Mouse (Mus musculus) liver, embryonic 14.5 days (tissue): ENCODE results near the gene Cdip1. TPM values are rescaled to one million over a fixed set of nuclear protein-coding genes. Genes with fewer than 3 reads are reported as not detected.
A peak's percentile ranks its signal among the peaks of the same experiment; 100 is the strongest.

ENCODE experiments used
- ATAC-seq: fragments of 200-750 bp; cut with Nextera tagmentation; 2 replicates; pipeline ENCODE4 v1.8.0; 2017; ENCODE audit warnings: moderate number of reproducible peaks, mild to moderate bottlenecking, moderate library complexity; ENCODE audit not compliant: insufficient read depth
- DNase-seq, 3 experiments: peaks; one replicate each; pipeline ENCODE4 v3.0.0-alpha.2; 2012 to 2013; ENCODE audit warnings: low read depth in 3 of 3, low spot score in 3 of 3
- H3K27ac ChIP-seq: fragments of 300-500 bp; sonication (generic); 2 replicates; pipeline ENCODE4 v1.5.1; 2014; ENCODE audit warnings: moderate library complexity, mild to moderate bottlenecking, control low read depth, inconsistent platforms
- H3K27me3 ChIP-seq: fragments of 300-500 bp; sonication (generic); 2 replicates; pipeline ENCODE4 v1.6.1; 2014; ENCODE audit warnings: mild to moderate bottlenecking, low read length, moderate library complexity; ENCODE audit not compliant: control insufficient read depth, insufficient read depth
- H3K36me3 ChIP-seq: fragments of 300-500 bp; sonication (generic); replicated peaks from 2 replicates; pipeline ENCODE4 v1.6.1; 2014; ENCODE audit warnings: low read depth; ENCODE audit not compliant: control insufficient read depth, insufficient read depth
- H3K4me1 ChIP-seq, 2 experiments: fragments of 200-500 bp in 1 of 2; fragments of 300-500 bp in 1 of 2; sonication (generic) in 1 of 2; replicated peaks; 2 replicates each; pipeline ENCODE4 v1.6.1; 2012 to 2014; ENCODE audit warnings: antibody characterized with exemption in 1 of 2, inconsistent platforms in 1 of 2, low read length in 1 of 2; ENCODE audit not compliant: control insufficient read depth in 2 of 2, insufficient read depth in 2 of 2
- H3K4me2 ChIP-seq: fragments of 300-500 bp; sonication (generic); 2 replicates; pipeline ENCODE4 v1.6.1; 2014; ENCODE audit warnings: low read depth, mild to moderate bottlenecking, control low read depth, moderate library complexity
- H3K4me3 ChIP-seq, 2 experiments: fragments of 200-500 bp in 1 of 2; fragments of 300-500 bp in 1 of 2; sonication (generic) in 1 of 2; 2 replicates each; pipeline ENCODE4 v1.5.1; 2012 to 2014; ENCODE audit warnings: low read depth in 2 of 2, low read length in 2 of 2, mild to moderate bottlenecking in 2 of 2, control low read depth in 1 of 2, inconsistent platforms in 1 of 2, moderate library complexity in 1 of 2; ENCODE audit not compliant: insufficient read depth in 1 of 2
- H3K9ac ChIP-seq: fragments of 300-500 bp; sonication (generic); replicated peaks from 2 replicates; pipeline ENCODE4 v1.6.1; 2014; ENCODE audit warnings: mild to moderate bottlenecking, control low read depth, moderate library complexity
- H3K9me3 ChIP-seq: fragments of 300-500 bp; sonication (generic); 2 replicates; pipeline ENCODE4 v1.6.1; 2016; ENCODE audit warnings: low read length, mixed read lengths; ENCODE audit not compliant: control insufficient read depth
- CTCF ChIP-seq: IDR thresholded peaks from 2 replicates; pipeline ENCODE4 v1.5.1; 2016; ENCODE audit warnings: antibody characterized with exemption, low read depth, control low read depth
- EP300 ChIP-seq: IDR thresholded peaks from 2 replicates; pipeline ENCODE4 v1.6.1; 2016; ENCODE audit warnings: antibody characterized with exemption, low read depth
- WGBS: fragments of 180-500 bp; shearing (Covaris S2); extraction: QIAGEN DNeasy Blood & Tissue Kit; methylation state at CpG from one replicate; pipeline ENCODE4 v1.1.7; 2014; ENCODE audit not compliant: insufficient replicate concordance; 5-methylcytosine and 5-hydroxymethylcytosine counted together
- polyA plus RNA-seq, 2 experiments: library from polyadenylated mRNA; depleted of rRNA in 1 of 2; stranded (reverse) in 1 of 2; unstranded in 1 of 2; fragments of >200 nt; fragmentation: Nextera tagmentation in 1 of 2; extraction: Ambion mirVana in 1 of 2; gene quantifications; 2 replicates each; pipeline versions ENCODE4 v1.2.1 to v1.2.3; 2012 to 2014

Gene Cdip1
- polyA plus RNA-seq, 2 experiments, result 10.0 to 11.3 TPM

DNA sequence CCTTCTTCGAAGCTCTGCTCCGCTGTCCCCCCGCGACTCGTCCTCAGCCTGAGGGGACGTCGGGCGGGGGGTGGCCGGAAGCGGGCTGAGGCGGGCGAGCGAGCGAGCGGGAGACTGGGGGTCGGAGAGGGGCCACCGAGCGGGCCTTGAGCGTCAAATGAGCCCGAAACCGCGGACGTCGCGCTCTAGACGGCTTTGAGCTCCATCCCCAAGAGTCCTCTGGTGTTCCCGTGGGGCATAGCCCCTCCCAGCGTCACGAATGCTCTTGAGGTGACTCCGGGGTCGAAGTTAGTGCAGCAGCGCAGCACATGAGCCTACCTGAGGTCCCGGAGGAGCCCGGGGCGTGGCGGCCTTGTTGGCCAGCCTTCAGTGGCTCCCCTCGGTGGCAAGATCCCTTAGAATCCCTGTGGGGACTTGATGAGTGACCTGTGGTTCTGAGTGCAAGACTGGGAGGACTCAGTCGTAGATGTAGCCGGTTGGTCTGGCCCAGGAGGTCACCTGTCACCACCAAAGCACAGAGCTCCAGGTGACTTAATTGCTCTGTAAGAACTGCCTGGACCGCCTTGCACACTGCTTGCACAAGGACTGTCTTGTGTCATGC, 63.5 kb downstream of the Cdip1 start:
- under 1% methylated on average over 40 of the region's 40 CpGs for WGBS
- H3K4me1 ChIP-seq, result peaks cover 5 to 27% of the 10 kb centered on the region in 2 experiments
- TF ChIP-seq CTCF (peak; percentile 27; the same call in 1 of the 2 replicates), EP300 (no peak)
- H3K4me2 ChIP-seq, result peak overlapping the region; percentile 97
- H3K9me3 ChIP-seq, result no peaks in the 10 kb centered on the region
- peak; percentile 79 for ATAC-seq
- peak overlapping the region; percentile 12 for H3K27ac ChIP-seq
- DNase-seq, result peak in 2 of 3 experiments; percentile 26 to 35
- no peaks in the 10 kb centered on the region for H3K36me3 ChIP-seq
- peak overlapping the region; percentile 82 to 93 for H3K4me3 ChIP-seq
- H3K9ac ChIP-seq, result peak overlapping the region; percentile 91
- no peaks in the 10 kb centered on the region for H3K27me3 ChIP-seq

DNA sequence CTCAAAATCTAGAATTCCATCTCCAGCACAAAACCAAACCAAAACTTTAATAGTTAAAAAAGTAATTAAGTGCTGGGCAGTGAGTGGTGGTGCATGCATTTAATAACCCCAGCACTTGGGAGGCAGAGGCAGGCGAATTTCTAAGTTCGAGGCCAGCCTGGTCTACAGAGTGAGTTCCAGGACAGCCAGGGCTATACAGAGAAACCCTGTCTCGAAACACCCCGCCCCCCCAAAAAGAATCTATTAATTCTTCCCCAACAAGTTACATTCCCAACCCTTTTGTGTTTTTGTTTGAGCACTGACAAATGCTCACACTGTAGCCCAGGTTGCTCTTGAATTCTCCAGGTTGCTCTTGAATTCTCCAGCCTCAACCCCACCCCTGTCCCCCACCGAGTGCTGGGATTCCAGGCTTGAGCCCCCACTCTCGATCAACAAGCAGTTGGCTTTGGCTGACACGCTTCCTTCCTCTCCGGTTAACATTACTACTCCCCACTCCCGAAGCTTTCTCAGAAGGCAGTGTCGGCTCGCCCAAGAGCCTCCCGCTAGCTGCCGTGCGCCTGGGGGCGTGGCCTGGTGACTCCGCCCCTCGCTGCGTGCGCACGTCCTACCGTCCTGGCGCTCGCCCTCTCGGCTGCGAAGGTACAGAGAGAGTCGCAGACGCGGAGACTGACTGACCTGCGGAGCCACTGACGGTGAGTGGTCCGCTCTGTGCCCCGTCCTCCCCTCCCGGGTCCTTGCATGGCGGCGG, 64.1 kb downstream of the Cdip1 start, which contains the start of gene Hmox2:
Gene Hmox2 (plus strand): TSS at position 582 of the 748 bp plus-strand sequence.
- DNase-seq (peak; percentile 80 to 83 (median 82)), ATAC-seq (peak; percentile 94)
- no peaks in the 10 kb centered on the region for H3K27me3 ChIP-seq
- H3K4me2 ChIP-seq, result peak within 1 kb of the TSS; percentile 97
- H3K27ac ChIP-seq, result peak within 1 kb of the TSS; percentile 59
- H3K4me3 ChIP-seq, result peak within 1 kb of the TSS; percentile 82 to 93
- no peaks in the 10 kb centered on the region for H3K36me3 ChIP-seq
- TF ChIP-seq CTCF, result no peak
- no peak for TF ChIP-seq EP300
- peak within 1 kb of the TSS; percentile 91 for H3K9ac ChIP-seq
- H3K9me3 ChIP-seq, result no peaks in the 10 kb centered on the region
- 4% methylated on average over 35 of the region's 35 CpGs for WGBS
- H3K4me1 ChIP-seq, result peaks cover 5 to 27% of the 10 kb centered on the region in 2 experiments

DNA sequence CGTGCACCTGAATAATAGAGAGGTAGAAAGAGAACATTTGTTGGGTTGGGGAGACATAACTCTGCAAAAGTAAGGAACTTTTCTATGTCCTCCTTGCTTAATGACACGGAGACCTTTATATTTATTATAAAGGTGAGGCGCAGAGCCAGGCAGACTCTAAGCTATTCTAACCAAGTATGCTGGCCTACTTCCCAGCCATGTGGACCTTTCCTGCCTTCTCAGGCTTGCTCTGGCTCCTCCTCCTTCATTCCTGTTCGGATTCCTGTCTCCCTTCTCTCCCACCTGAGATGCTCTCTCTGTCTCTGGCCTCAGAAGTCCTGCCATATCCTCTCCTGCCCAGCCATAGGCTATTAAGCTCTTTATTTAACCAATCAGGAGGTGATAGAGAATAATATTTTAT, 64.8 kb downstream of the Cdip1 start:
- H3K9me3 ChIP-seq, result no peaks in the 10 kb centered on the region
- no peaks in the 10 kb centered on the region for H3K36me3 ChIP-seq
- H3K4me2 ChIP-seq, result no peak overlapping the region
- DNase-seq (no peak), ATAC-seq (no peak)
- TF ChIP-seq CTCF, result no peak
- no peak for TF ChIP-seq EP300
- WGBS, result 77% methylated on average over 4 of the region's 4 CpGs
- no peak overlapping the region for H3K27ac ChIP-seq
- peaks cover 5 to 27% of the 10 kb centered on the region in 2 experiments for H3K4me1 ChIP-seq
- H3K27me3 ChIP-seq, result no peaks in the 10 kb centered on the region
- H3K4me3 ChIP-seq, result no peak overlapping the region
- H3K9ac ChIP-seq, result no peak overlapping the region

DNA sequence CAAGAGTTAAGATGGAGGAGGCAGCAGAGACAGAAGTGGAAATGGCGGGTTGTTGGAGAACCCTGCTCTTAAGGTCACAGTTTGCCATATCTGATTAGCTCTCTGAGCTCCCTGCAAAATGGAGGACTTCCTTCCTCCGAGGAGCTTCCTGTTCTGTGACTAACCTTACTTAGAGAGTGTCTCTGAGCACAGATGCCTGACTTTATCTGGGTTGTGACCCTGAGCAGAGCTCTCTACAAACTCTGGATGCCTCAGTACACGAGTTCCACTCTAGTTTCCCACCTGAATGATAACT, 67.2 kb downstream of the Cdip1 start:
- Histone ChIP-seq H3K9me3 (no peaks in the 10 kb centered on the region), H3K27me3 (no peaks in the 10 kb centered on the region), H3K9ac (no peak overlapping the region), H3K4me3 (no peak overlapping the region), H3K4me2 (no peak overlapping the region), H3K36me3 (no peaks in the 10 kb centered on the region), H3K27ac (no peak overlapping the region), H3K4me1 (peaks cover 5 to 27% of the 10 kb centered on the region in 2 experiments)
- TF ChIP-seq EP300, result no peak
- TF ChIP-seq CTCF, result no peak
- no peak for ATAC-seq
- peak in 1 of 3 experiments; percentile 7 for DNase-seq
- 24% methylated on average over 3 of the region's 3 CpGs for WGBS

DNA sequence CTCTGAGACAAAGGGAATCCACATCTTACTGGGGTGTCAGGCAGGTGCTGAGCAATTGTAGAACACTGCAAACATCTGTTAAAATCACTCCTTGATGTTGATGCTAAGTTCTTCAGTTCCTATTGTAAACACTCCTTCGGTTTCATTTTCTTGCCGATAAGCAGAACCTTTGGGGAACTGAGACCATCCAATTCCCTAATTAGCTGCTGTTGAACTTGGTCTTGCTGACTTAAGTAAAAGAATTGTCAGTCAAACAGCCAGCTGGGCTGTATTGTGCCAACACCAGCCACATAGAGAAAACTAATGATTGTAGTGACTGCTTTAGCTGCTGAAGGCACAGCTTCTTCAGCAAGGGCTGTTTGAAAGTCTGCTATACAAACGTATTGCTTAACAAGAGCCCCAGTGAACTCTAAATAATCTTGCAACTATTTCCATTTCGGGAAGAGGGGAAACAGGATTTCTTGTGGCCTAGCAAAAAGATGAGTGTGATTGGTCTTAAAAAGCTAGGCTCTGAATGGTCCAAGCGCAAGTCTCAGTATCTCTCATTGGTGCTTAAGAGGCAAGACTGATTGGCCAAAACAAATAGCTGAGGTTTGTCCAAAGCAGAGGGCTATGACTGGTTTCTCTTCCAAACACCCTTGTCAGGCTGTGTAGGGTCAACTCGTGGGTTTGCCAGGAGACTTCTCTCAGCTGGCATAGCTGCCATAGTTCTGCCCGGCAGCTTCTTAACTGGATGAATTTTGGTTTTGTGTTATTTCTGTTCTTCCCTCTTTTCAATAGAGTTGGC, 67.8 kb downstream of the Cdip1 start:
- no peak overlapping the region; the same call in 1 of the 2 replicates for H3K4me2 ChIP-seq
- no peaks in the 10 kb centered on the region for H3K36me3 ChIP-seq
- no peak overlapping the region for H3K4me3 ChIP-seq
- H3K9ac ChIP-seq, result no peak overlapping the region
- H3K9me3 ChIP-seq, result no peaks in the 10 kb centered on the region
- peaks cover 7 to 28% of the 10 kb centered on the region in 2 experiments for H3K4me1 ChIP-seq
- no peak overlapping the region for H3K27ac ChIP-seq
- ATAC-seq, result no peak
- no peak for DNase-seq
- no peaks in the 10 kb centered on the region for H3K27me3 ChIP-seq
- WGBS, result 54% methylated on average over 7 of the region's 7 CpGs
- no peak for TF ChIP-seq CTCF
